Mouse (Mus musculus): Measurements from ENCODE around the gene Mid1.

DNA sequence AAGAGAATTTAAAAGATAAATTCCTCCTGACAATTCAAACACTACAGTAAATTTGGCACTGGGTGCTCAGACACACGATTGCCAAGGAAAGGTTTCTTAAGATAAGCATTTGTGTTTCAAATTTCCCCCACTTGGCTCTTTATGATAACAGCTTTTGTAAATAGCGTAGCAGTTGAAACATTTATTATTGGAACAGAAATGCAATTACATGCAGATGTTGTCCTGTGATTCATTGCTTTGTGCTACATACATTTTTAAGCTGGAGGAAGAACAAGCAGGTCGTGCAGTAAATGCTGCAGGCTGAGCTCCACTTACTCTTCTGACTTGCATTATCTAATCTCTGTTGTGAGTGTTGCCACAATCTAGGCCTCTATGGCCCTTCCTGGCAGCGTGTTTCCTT is 8.7 kb upstream of the Mid1 start:
- TF ChIP-seq CTCF (IDR thresholded peaks at IDR 0.05; ENCODE audit: low read depth) (no peak), EP300 (IDR thresholded peaks at IDR 0.05; ENCODE audit: low read depth) (no peak; the same call in 1 of the 2 replicates)
